Mouse (Mus musculus) mesoderm, embryonic 11.5 days (tissue): ENCODE results near the gene Insl3.
"Not testable (repeated sequence)": the region's sequence is repeated elsewhere in the genome, so short reads cannot be mapped to it uniquely, and the experiment has no call there.

Source experiments
- DNase-seq: peaks from one replicate; pipeline ENCODE4 v3.0.0-alpha.2; 2012; ENCODE audit warnings: low read depth, low spot score

Gene Insl3

DNA sequence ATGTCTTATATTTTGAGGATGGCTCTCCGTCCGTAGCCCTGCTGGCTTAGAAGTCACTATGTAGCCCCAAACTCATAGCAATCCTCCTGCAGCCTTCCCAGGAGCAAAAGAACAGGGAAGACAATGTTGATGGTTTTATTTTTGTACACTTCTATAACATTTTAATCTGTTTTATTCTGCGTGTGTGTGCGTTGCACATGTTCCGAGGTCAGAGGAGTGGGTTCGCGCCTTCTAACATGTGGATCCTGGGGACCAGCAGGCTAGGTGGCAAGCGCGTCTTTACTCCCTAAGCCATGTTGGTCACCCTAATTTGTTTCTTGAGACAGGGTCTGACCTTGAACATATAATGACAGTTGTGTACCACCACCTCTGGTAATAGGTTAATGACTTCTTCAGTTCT lies 12.2 kb upstream of the Insl3 start:
- no peak for DNase-seq

- no peak for DNase-seq
These were observed 11.5 kb upstream of the Insl3 start for GRCm38 (mm10) chr8:71677555-71677954.

GRCm38 (mm10) chr8:71678216-71678615 lies 10.8 kb upstream of the Insl3 start:
- DNase-seq: no peak

- DNase-seq: no peak
These were observed 9.9 kb upstream of the Insl3 start for GRCm38 (mm10) chr8:71679116-71679515.

DNA sequence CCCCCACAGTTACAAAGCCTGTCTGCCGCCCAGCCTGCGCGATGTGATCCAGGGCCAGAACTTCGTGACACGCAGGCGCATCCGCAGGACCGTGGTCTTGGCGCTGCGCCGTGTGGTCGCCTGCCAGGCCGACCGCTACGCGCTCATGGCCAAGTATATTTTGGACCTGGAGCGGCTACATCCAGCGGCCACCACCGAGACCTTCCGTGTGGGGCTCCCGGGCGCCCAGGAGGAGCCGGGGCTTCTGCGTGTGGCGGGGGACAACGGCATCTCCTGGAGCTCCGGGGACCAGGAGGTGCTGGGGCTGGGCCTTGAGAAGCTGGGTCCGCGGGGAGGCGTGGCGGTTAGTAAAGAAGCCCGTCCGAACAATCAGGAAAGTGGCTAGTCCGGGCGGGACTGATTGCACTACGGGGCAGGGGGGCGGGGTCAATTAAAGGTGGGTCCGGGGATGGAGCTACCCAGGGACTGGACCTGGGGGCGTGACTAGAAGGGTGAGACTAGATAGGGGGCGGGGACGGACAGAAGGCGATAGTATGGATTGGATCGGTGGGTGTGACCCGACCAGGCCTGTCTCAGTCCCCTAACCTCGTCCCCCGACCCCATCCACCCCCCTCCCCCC lies 9.4 kb upstream of the Insl3 start:
- no peak for DNase-seq

GRCm38 (mm10) chr8:71680471-71680870 lies 8.5 kb upstream of the Insl3 start:
- DNase-seq: no peak

- DNase-seq: no peak
These were observed 7.6 kb upstream of the Insl3 start for GRCm38 (mm10) chr8:71681369-71681915.

- no peak for DNase-seq
These were observed 6.2 kb upstream of the Insl3 start for GRCm38 (mm10) chr8:71682832-71683231.

DNA sequence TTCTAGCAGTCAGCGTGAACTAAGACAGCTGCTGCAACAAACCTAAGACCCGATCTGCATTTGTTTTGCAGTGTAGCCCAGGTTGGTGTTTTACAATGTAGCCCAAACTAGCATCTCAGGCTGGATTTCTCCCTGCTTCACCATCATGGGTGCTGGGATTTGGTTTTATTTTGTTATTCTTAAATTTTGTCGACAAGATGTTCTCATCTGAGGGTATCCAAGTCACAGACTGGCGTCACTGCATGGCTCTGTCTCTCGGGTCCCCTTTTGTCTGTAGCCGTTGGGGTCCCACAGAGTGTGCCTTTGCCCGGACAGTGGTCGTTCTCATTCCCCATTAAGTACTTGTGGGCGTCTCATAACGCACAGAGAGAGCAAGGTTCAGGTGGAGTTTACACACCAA lies 4.3 kb upstream of the Insl3 start:
- DNase-seq: no peak

GRCm38 (mm10) chr8:71685573-71685972 lies 3.4 kb upstream of the Insl3 start:
- no peak for DNase-seq

GRCm38 (mm10) chr8:71686143-71686734 lies 2.8 kb upstream of the Insl3 start:
- DNase-seq: no peak

GRCm38 (mm10) chr8:71687616-71688015 lies 1.4 kb upstream of the Insl3 start:
- no peak for DNase-seq

GRCm38 (mm10) chr8:71692509-71692908 lies 3.5 kb downstream of the Insl3 start:
- no peak for DNase-seq

- no peak for DNase-seq
These were observed 4.4 kb downstream of the Insl3 start for GRCm38 (mm10) chr8:71693166-71694041.

DNA sequence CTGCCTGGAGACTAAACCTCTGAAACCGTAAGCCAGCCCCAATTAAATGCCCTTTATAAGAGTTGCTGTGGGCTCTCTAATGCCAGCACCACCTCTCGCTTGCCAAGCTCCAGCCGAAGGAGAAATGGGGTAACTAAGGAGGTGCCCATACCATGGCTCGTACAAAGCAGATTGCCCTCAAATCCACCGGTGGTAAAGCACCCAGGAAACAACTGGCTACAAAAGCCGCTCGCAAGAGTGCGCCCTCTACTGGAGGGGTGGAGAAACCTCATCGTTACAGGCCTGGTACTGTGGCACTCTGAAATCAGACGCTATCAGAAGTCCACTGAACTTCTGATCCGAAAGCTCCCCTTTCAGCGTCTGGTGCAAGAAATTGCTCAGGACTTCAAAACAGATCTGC lies 6.4 kb downstream of the Insl3 start:
- DNase-seq: not testable (repeated sequence)

DNA sequence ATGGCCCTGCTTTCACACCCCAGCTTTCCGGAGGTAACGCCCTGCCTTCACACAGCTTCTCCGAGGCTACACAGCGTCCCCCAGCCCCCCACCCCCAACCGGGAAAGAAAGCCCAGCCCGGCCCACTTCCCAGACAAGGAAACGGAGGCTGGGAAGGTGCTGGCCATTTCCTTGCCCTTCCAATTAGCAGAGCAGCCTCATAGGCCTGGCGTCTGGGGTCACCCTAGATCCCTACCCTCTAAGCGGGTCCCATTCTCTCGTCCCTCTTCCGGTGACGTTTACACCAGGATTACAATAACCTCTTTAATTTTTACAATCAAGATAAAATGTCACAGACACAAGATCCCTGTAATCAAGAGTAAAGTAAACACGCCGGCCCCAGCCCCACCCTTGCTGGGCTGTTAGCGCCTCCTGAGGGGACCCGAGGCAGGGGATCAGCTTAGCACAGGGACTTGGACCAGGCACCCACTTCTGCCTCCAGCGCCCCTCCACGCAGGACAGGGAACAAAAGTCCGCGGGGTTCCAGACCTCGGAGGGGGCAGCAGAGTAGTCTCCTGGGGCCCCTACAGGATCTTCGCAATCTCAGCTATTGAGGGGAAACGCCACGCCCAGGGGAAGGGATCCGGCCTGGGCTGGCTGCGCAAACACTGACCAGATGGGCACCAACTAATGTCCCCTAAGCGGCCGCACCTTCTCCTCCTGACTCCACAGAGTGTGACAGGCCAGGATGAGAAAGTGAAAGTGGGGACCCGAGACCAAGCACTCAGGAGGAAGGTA lies 11.7 kb downstream of the Insl3 start:
- DNase-seq: no peak

GRCm38 (mm10) chr8:71701414-71702086 lies 12.5 kb downstream of the Insl3 start, which contains the start of gene B3gnt3:
TSS of gene B3gnt3 (minus strand) at chr8:71701789.
- DNase-seq: no peak

DNA sequence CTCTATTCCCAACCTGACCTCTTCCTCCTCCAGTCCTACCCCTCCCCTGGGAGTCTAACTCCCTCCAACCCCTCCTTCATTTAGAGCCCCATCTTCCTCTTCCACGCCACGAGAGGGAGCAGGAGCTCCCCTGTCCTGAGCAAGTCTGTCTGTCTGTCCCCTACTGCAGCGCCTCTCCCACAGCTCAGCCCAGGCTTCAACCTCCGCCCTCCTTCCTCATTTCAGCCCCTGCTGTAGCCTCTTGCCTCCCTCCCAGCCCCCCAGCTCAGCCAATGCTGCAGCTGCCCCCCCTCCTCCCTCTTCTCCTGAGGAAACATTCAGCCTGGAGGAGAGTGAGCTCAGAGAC lies 13.0 kb downstream of the Insl3 start:
- no peak for DNase-seq

DNA sequence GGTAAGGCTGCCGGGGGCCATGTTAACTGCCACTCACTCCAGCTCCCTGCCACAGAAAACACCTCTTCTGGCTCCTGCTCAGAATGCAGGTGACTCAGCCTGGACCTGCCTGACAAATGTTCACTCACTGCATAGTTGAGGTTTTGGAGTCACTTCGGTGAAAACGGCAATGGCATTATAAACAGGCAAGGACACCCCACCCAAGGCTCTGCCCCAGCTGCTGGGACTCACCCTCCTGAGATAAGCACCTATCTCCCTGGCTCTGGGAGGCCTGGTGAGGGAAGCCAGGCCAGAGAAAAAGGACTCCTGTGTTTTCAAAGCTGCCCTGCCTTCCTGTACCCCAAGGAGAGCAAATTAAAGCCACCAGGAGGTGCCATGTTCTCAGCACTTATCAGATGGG lies 13.9 kb downstream of the Insl3 start:
- DNase-seq: no peak

GRCm38 (mm10) chr8:71703400-71703799 lies 14.4 kb downstream of the Insl3 start:
- DNase-seq: not testable (repeated sequence)

- peak; percentile 64 for DNase-seq
These were observed 18.9 kb downstream of the Insl3 start for GRCm38 (mm10) chr8:71707874-71708273.
